8 mouse cellular contexts compared by ENCODE assay signal in genomic region chr15:101240799-101241204, GRCm38 (mm10). TPM values are rescaled to one million over a fixed set of nuclear protein-coding genes. Genes with fewer than 3 reads are reported as not detected.
DNase-seq lines count a peak whose midpoint lies in the region; ATAC-seq and TF ChIP-seq lines count a peak whose summit lies in the region.

No protein-coding gene starts in this region.

- no peak; the same call in 1 of the 2 replicates for TF ChIP-seq CTCF in gastrocnemius, adult 2 months (IDR thresholded peaks at IDR 0.05)
- peak; percentile 95 for TF ChIP-seq CTCF in hindbrain, postnatal 0 days (IDR thresholded peaks at IDR 0.05; ENCODE audit: low read depth)

- intact Hi-C loops in gastrocnemius, adult 2 months (cut with DNase I), result loop anchor here (1.0 to 2.0 kb wide), 2 partner anchors 26 to 42 kb away; no protein-coding TSS in a partner anchor

- H3K27ac ChIP-seq in gastrocnemius, adult 2 months, result peak overlapping the region; percentile 97
- no peak overlapping the region for H3K27ac ChIP-seq in hindbrain, postnatal 0 days

- no peaks in the 10 kb centered on the region for H3K4me1 ChIP-seq in hindbrain, postnatal 0 days (ENCODE audit: insufficient read depth, low read length)

- no peaks in the 10 kb centered on the region for H3K27me3 ChIP-seq in hindbrain, postnatal 0 days (ENCODE audit: insufficient read depth, low read length)

- WGBS in hindbrain, postnatal 0 days, result 4% methylated on average over 10 of the region's 10 CpGs

- DNase-seq in T-cell, adult 2 months (ENCODE audit: low spot score), result peak; percentile 84
- peak; percentile 91 to 94 for DNase-seq in cerebellum, postnatal 25 days
- DNase-seq in gastrocnemius, adult 2 months, result peak; percentile 92
- peak; percentile 90 for DNase-seq in hindbrain, postnatal 0 days (ENCODE audit: low spot score)
- peak; percentile 87 to 96 for DNase-seq in left cerebral cortex, adult 8-10 months (ENCODE audit: low spot score in 2 of 2)
- peak; percentile 88 for DNase-seq in right cerebral cortex, postnatal 14 days
- peak; percentile 75 to 86 for DNase-seq in urinary bladder, postnatal 4 days (ENCODE audit: low spot score in 2 of 2)

- H3K9me3 ChIP-seq in hindbrain, postnatal 0 days (ENCODE audit: low read length), result no peaks in the 10 kb centered on the region

- peak overlapping the region; percentile 65 for H3K4me3 ChIP-seq in gastrocnemius, adult 2 months
- H3K4me3 ChIP-seq in hindbrain, postnatal 0 days (ENCODE audit: low read length), result peak overlapping the region; percentile 10; the same call in 1 of the 2 replicates

- ATAC-seq in hindbrain, postnatal 0 days, result peak; percentile 57
- ATAC-seq in megakaryocyte, adult 5-6 weeks (ENCODE audit: poor library complexity, severe bottlenecking), result peak; percentile 75

- H3K4me2 ChIP-seq in hindbrain, postnatal 0 days (ENCODE audit: low read depth, low read length), result peak overlapping the region; percentile 48

- H3K9ac ChIP-seq in hindbrain, postnatal 0 days (replicated peaks; ENCODE audit: low read length), result no peak overlapping the region; the same call in 1 of the 2 replicates

- no peaks in the 10 kb centered on the region for H3K36me3 ChIP-seq in hindbrain, postnatal 0 days (ENCODE audit: insufficient read depth, low read length)

RNA-seq across cellular contexts. Expression of gene Nr4a1, which starts 13.3 kb away (rescaled TPM):
- 100 to 1,000 TPM; 143 to 146 TPM for total RNA-seq in gastrocnemius, adult 2 months (2021)
- total RNA-seq in hindbrain, postnatal 0 days (2014; rRNA removed), result 9.3 and 10.3 TPM in 2 replicates
- 5.3 and 6.5 TPM in 2 replicates for polyA plus RNA-seq in hindbrain, postnatal 0 days (2015; fragmentation: Nextera tagmentation; extraction: Ambion mirVana)
- 100 to 1,000 TPM in 1 of 4 experiments, 10 to 100 TPM in 3; 36.3 to 102 (median 74.5) TPM for total RNA-seq in left cerebral cortex, adult 8-10 months (2022)
- 42.1 and 45.0 TPM in 2 replicates for total RNA-seq in megakaryocyte, adult 5-6 weeks (2015)
- 37.0 TPM in 2 replicates for total RNA-seq in megakaryocyte, adult 5-6 weeks (2017)

RNA-seq across cellular contexts. Expression of gene Grasp, which starts 16.8 kb away (rescaled TPM):
- total RNA-seq in gastrocnemius, adult 2 months (2021), result 1 to 10 TPM; 5.8 to 5.9 TPM
- 6.7 and 8.7 TPM in 2 replicates for total RNA-seq in hindbrain, postnatal 0 days (2014; rRNA removed)
- polyA plus RNA-seq in hindbrain, postnatal 0 days (2015; fragmentation: Nextera tagmentation; extraction: Ambion mirVana), result 1.5 and 1.6 TPM in 2 replicates
- 10 to 100 TPM; 56.3 to 63.9 (median 62.1) TPM for total RNA-seq in left cerebral cortex, adult 8-10 months (2022)
- 0.16 and 0.30 TPM in 2 replicates for total RNA-seq in megakaryocyte, adult 5-6 weeks (2015)
- total RNA-seq in megakaryocyte, adult 5-6 weeks (2017), result 0.29 and 0.85 TPM in 2 replicates

RNA-seq across cellular contexts. Expression of gene Atg101, which starts 43.3 kb away (rescaled TPM):
- total RNA-seq in gastrocnemius, adult 2 months (2021), result 10 to 100 TPM; 23.7 to 32.4 TPM
- 44.1 and 52.3 TPM in 2 replicates for total RNA-seq in hindbrain, postnatal 0 days (2014; rRNA removed)
- polyA plus RNA-seq in hindbrain, postnatal 0 days (2015; fragmentation: Nextera tagmentation; extraction: Ambion mirVana), result 69.1 and 75.3 TPM in 2 replicates
- 10 to 100 TPM; 35.9 to 39.3 (median 37.6) TPM for total RNA-seq in left cerebral cortex, adult 8-10 months (2022)
- 8.2 and 12.1 TPM in 2 replicates for total RNA-seq in megakaryocyte, adult 5-6 weeks (2015)
- 53.3 and 58.0 TPM in 2 replicates for total RNA-seq in megakaryocyte, adult 5-6 weeks (2017)

RNA-seq across cellular contexts. Expression of gene 6030408B16Rik, which starts 52.2 kb away (rescaled TPM):
- total RNA-seq in gastrocnemius, adult 2 months (2021), result under 1 TPM; 0.20 to 0.36 TPM
- not detected in 2 replicates for total RNA-seq in hindbrain, postnatal 0 days (2014; rRNA removed)
- 0.15 and 0.30 TPM in 2 replicates for polyA plus RNA-seq in hindbrain, postnatal 0 days (2015; fragmentation: Nextera tagmentation; extraction: Ambion mirVana)
- total RNA-seq in left cerebral cortex, adult 8-10 months (2022), result under 1 TPM in 3 of 4 experiments, not detected in 1; 0.18 to 0.91 (median 0.84) TPM
- not detected in 2 replicates for total RNA-seq in megakaryocyte, adult 5-6 weeks (2015)
- total RNA-seq in megakaryocyte, adult 5-6 weeks (2017), result not detected in 2 replicates
